Mouse (Mus musculus) T-helper 2 cell (primary cell): ENCODE data around the gene Tmem8b.

Source experiments
- in situ Hi-C: fragments of 300-600 bp; cut with MboI, MseI; formaldehyde crosslinking; loops from one replicate; pipeline ENCODE4 v1.15.1; 2025; ENCODE audit warnings: high pct_unique_total_duplicates

The Tmem8b gene

DNA sequence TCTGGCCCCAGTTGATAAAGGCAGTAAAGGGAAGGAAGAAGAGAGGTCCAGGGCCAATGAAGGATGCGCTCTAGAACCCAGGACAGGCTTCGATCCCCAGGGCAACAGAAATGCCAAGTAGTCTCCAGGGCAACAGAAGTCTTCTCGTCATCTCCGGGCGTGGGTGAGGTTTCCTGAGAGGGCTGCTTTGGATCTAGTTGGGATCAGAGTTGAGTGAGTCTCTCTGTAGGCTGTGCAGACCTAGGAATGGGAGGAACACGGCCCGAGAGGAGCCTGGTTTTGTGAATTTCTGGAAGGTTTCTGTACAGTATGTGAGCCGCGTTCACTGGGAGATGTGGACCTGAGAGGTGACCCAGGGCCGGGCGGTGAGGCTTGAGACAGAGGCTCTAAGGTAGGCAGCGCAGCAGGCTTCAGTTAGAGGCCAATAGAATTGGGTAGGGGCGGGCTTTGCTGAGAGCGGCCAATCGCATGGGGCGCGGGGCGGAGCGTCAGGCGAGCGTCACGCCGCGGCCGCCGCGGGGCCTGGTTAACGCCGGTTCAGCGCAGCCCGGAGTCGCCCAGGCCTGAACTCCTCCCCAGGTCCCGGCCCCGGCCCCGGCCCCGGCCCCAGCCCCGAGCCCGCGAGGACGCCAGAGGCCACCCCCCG is at the start of gene Tmem8b, which contains the start of gene Fam221b:
Tmem8b (plus strand) TSS at position 190 of the 646 bp plus-strand sequence.
Fam221b (minus strand) TSS at position 364 of the 646 bp plus-strand sequence.
- in situ Hi-C loops = no loop called here

DNA sequence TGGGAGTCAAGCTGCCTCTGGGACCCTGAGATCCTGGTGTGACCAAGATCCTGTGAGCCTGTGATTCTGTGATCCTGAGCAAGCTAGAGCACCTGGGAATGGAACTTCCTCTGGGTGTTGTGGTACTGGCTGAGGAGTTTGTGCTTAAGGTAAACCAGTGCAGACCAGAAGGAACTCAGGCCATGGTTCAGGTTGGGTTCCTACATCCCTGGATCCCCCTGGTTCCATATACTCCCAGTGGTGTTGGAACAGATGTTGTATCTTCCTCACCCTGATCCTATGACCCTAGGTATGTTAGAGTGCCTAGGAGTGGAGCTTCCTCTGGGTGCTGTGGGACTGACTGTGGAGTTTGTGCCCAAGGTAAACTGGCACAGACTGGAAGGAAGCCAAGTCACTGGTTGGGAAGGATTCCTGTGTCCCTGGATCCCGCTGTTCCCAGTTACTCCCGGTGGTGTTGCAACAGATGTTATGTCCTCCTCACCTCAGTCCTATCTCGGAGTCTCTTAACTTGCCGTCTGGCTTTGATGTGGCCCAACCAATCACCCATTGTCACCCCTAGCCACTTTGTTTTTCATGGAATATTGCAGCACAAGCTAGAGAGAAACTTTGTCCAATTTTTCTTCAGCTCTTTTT is 48.5 kb upstream of the Tmem8b start:
- in situ Hi-C loops = no loop called here

DNA sequence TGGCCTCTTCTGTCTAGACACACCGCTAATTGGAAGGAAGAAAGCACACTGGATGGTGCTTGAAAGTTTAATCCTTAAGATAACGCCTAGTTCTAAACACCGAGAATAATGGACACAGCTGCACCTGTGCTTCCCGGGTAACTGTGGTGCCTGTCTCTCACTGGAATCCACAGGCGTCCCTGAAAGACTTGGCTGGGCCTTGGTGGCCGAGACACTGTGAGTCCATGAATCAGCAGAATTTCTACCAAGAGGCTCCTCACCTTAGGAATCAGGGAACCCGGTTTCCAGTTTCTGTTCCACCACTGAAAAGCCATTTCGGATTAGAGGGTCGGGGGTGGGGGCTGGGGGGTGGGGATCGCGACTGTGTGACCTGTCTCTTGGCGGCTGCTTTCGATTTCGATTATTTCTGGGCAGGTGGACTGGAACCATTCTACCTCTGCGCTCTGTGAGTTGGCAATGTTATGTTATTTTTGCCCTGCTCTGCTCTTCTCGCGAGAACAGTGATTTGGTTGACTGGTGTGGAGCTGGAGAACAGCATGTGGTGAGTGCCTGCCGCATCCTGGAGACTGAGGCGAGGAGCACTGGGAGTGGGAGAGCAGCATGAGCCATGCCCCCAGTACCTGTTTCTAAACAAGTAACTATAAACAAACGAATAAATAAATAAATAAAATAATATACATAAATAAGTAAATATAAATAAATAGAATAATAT is 39.5 kb upstream of the Tmem8b start:
- in situ Hi-C loops = no loop called here

- in situ Hi-C loops = loop anchor here (5.0 to 10.0 kb wide), 2 partner anchors 77 to 195 kb away; partner anchors contain the start of gene Olfr156
Measured at GRCm38 (mm10) chr4:43630030-43630581, 38.7 kb upstream of the Tmem8b start.

DNA sequence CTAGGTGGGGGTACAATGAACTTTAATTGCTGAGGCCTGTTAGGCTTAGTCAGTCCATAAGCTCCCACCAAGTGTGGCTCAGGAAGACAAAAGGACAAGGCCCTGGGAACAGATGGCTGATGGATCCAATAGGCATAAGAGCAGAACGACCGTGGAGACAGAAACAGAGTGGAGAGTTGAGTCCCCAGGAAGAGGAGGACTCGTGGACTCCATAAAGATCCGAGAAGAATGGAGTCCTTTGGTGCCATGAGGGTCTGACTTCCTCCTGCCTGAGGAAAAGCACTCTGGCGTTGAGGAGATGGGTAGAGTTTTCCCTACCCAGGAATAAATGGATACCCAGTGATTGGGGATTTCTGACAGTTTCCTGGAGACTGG is 38.1 kb upstream of the Tmem8b start:
- in situ Hi-C loops = loop anchor here (5.0 to 10.0 kb wide), 2 partner anchors 77 to 194 kb away; partner anchors contain the start of gene Olfr156

GRCm38 (mm10) chr4:43631046-43631955 is 37.5 kb upstream of the Tmem8b start, which contains the start of gene Npr2:
Npr2 (plus strand) TSS chr4:43631935.
- in situ Hi-C loops = loop anchor here (5.0 to 10.0 kb wide), 2 partner anchors 76 to 194 kb away; partner anchors contain the start of gene Olfr156

DNA sequence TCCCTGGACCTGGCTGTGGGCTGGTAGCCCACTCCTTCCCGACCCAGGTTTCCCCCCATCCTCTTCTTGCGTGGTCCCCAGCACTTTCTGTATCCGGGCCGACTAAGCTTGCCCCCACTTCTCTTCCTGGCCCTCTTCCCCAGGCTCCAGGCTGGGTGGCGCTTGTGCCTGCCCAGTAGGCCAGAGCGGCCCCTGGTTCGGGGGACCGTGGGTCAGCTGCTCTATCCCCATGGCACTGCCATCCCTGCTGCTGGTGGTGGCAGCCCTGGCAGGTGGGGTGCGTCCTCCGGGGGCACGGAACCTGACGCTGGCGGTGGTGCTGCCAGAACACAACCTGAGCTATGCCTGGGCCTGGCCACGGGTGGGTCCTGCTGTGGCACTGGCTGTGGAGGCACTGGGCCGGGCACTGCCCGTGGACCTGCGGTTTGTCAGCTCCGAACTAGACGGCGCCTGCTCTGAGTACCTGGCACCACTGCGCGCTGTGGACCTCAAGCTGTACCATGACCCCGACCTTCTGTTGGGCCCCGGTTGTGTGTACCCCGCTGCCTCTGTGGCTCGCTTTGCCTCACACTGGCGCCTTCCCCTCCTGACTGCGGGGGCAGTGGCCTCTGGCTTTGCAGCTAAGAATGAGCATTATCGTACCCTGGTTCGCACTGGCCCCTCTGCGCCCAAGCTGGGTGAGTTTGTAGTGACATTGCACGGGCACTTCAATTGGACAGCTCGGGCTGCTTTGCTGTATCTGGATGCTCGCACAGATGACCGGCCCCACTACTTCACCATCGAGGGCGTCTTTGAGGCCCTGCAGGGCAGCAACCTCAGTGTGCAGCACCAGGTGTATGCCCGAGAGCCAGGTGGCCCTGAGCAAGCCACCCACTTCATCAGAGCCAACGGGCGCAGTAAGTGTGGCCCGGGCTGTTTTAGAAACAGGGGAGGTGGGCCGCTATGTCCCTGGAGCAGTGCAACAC is 36.5 kb upstream of the Tmem8b start:
- in situ Hi-C loops = loop anchor here (5.0 to 10.0 kb wide), 2 partner anchors 75 to 193 kb away; partner anchors contain the start of gene Olfr156

DNA sequence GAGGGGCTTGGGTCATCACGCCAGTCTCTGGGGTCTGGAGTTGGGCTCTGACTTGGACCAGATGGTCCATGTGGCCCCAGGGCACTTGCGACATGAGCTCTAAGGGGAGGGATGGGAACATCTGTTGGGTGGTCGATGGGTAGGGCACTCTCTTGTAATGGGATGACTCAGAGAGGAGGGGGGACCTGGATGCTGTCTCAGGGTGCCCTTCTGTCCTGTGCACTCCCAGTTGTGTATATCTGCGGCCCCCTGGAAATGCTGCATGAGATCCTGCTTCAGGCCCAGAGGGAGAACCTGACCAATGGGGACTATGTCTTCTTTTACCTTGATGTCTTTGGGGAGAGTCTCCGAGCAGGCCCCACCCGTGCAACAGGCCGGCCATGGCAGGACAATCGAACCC is 35.5 kb upstream of the Tmem8b start:
- in situ Hi-C loops = loop anchor here (5.0 to 10.0 kb wide), 2 partner anchors 74 to 192 kb away; partner anchors contain the start of gene Olfr156

DNA sequence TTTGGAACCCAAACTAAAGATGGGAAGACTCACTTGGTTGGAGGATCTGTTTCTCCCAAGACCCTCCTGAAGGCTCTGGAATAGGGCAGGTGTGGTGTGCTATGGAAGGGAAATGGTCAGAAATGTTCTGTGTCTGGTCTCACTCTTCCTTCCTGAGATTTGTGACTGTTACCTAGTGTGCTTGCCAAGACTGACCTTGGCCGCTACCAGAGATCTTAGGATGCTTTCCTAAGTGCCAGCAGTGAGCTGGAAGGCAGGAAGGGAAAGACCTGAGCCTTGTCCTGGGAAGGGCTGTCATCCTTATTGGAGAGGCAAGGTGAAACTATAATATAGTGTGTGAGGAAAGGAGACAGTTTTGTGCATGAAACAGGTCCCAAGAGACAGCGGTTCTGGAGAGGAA is 35.0 kb upstream of the Tmem8b start:
- in situ Hi-C loops = loop anchor here (5.0 to 10.0 kb wide), 2 partner anchors 74 to 191 kb away; partner anchors contain the start of gene Olfr156

DNA sequence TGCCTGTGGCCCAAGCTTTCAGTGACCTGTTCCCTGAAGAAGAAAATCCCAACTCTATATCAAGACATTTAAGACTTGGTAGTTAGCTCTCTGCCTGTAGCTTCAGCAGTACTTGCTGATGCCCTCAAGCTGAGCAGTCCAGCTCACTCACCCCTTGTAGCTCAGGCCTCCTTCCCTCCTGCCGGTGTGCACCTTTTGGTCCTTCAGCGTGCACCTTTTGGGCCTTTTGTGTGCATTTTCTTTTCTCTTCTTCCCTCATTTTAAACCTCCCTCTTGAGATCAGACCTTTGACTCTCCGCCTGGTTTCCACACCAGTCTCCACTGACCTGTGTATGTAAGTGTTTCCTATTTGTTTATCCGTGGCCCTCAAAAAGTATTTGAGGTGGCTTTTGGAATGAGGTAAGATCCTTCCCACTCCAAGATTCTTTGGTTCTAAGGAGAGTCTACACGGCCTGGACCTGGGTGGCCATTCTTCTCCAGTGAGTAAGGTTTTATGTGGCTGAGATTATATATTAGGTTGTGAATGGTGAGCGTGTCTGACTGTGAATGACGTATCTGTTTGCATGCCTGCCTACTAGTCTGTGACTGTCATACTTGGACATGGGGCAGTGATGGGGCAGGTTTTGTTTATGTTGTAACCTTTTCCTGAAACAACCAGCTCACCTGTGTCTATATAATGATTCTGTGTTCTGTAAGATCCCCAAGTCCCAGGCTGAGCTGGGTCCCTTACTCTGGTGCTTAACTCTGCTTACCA is 34.0 kb upstream of the Tmem8b start:
- in situ Hi-C loops = loop anchor here (5.0 to 10.0 kb wide), 2 partner anchors 73 to 190 kb away; partner anchors contain the start of gene Olfr156

- in situ Hi-C loops = loop anchor here (10.0 kb wide), 1 partner anchor 188 kb away; the partner anchor contains the start of gene Olfr156
Measured at GRCm38 (mm10) chr4:43636751-43637150, 32.0 kb upstream of the Tmem8b start.

DNA sequence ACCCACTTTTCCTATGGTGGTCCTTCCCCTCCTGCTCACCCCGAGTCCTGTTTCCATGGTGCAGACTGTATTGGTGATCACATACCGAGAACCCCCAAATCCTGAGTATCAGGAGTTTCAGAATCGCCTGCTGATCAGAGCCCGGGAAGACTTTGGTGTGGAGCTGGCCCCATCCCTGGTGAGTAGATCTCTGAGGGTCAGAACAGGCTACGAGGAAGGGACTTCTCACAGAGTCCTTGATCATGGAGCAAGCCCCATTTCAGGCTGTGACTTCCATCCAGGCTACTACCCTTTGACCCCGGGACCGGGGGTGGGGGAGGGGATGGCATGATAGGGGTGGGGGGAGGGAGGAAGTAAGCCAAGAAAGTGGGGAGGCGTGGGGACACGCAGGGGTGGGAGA is 28.7 kb upstream of the Tmem8b start:
- in situ Hi-C loops = no loop called here

DNA sequence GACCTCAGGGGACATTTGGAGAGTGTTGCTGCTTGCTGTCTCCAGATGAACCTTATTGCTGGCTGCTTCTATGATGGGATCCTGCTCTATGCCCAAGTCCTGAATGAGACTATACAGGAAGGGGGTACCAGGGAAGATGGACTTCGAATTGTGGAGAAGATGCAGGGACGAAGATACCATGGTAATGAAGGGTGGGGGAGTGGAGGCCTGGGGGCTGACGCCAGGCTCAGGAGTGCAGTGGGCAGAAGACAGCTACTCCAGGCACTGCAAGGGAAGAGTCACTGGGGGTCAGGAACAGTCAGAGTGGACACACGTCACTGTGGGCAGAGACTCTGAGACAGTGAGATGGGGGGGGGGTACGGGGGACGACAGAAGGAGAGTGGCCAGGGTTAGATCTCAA is 28.3 kb upstream of the Tmem8b start:
- in situ Hi-C loops = no loop called here

DNA sequence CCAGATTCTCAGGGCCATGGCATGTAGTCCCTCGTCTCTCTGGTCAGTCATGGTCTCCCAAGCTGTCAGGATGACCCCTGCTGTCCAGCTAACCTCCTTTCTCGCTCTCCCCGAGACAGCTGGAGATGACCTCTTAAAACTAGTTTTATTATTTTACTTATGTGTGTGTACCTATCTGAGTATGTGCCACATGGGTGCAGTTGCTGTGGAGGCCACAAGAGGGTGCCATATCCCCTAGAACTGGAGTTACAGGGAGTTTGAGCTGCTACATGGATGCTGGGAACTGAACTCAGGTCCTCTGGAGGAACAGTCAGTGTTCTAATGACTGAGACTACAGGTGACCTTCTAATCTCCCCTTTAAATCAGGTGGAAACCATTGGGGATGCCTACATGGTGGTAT is 19.0 kb upstream of the Tmem8b start:
- in situ Hi-C loops = no loop called here

GRCm38 (mm10) chr4:43652726-43653125 is 16.0 kb upstream of the Tmem8b start:
- in situ Hi-C loops = no loop called here

DNA sequence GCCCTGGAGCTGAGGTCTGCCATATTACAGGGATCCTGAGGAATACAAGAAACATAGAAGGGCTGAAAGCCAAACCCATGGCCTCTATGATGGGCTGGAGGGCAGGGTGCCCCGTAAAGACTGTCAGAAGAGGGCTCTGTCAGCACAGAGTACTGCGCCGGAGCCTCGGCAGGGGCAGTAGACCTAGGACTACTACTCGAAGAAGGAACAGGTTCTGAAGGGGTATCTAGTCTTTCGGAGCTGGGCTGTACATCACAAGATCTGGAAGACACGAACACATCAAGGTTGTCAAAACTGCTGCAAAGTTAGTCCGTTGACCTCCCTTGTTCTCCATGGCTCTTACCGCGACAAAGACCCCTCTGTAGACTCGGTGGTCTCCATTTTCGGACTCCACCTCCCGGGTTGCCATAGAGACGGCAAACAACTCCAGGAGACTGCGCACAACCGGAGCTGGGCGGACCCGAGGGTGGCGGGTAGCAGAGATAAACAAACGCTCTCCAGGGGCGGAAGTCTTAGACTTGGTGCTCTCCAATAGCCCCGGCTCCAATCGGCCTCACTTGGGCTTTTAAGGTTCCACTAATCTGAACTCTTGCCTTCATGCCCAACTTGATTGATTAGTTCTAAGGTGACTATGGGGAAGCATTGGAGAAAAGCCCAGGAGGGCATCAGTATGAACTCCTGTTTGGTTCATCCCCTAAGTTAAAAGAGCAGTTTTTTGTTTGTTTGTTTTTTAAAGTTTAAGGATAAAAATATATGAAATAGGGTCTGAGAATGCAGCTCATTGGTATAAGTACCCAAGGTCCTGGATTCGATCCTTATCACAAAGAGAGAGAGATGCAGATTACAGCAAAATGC is 15.4 kb upstream of the Tmem8b start, which contains the start of gene Spag8:
Spag8 (minus strand) TSS at position 434 of the 855 bp plus-strand sequence.
- in situ Hi-C loops = no loop called here

- in situ Hi-C loops = loop anchor here (5.0 kb wide), 1 partner anchor 78 kb away; the partner anchor contains the start of genes Gba2 and Rgp1
Measured at GRCm38 (mm10) chr4:43655656-43656338, 13.0 kb upstream of the Tmem8b start.
